Mouse (Mus musculus) urinary bladder, adult 2 months (tissue): ENCODE results near the gene B430306N03Rik. TPM values are rescaled to one million over a fixed set of nuclear protein-coding genes. Genes with fewer than 3 reads are reported as not detected.
"Not testable (repeated sequence)": the region's sequence is repeated elsewhere in the genome, so short reads cannot be mapped to it uniquely, and the experiment has no call there.

Experiments used
- DNase-seq: peaks from one replicate; pipeline ENCODE4 v3.0.0; 2022; ENCODE audit warnings: low spot score
- polyA plus RNA-seq: library from polyadenylated mRNA; depleted of rRNA; stranded (reverse); fragments of >200 nt; gene quantifications from 2 replicates; pipeline ENCODE4 v1.2.3, GENCODE M21; 2012; rRNA removed

The B430306N03Rik gene
- 0.46 and 0.66 TPM in 2 replicates for polyA plus RNA-seq

DNA sequence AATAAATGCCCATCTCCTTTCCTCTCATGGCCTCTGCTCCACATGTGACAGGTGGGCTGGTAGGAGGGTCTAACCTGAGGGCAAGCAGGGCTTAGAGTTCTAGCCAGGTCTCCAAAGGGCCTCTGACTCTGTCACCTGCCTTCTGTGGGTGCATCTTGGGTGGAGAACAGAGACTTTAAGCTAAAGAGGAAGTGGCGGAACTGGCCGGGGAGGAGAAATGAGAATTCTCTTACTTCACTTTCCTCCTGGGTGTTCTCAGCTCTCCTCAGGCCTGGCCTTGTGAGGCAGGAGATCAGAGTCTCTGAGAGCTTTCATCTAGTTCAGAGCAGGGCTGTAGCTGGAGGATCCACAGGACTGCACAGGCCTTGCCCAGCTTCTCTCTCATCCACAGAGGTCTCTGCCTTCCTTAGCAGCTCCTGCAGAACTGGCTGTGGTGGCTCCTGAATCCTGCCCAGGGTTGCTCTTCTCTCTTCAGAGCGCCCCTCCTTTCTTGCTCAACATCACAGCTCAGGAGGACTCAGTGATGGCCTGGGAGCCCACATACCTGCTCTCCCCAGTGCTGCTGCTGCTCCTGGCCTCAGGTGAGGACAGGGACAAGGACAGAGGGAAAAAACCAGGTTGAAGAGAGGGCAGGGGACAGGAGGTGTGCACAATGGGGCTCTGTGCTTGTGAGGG, at the start of gene B430306N03Rik:
TSS of gene B430306N03Rik (plus strand) at position 237 of the 675 bp plus-strand sequence.
- not testable (repeated sequence) for DNase-seq

DNA sequence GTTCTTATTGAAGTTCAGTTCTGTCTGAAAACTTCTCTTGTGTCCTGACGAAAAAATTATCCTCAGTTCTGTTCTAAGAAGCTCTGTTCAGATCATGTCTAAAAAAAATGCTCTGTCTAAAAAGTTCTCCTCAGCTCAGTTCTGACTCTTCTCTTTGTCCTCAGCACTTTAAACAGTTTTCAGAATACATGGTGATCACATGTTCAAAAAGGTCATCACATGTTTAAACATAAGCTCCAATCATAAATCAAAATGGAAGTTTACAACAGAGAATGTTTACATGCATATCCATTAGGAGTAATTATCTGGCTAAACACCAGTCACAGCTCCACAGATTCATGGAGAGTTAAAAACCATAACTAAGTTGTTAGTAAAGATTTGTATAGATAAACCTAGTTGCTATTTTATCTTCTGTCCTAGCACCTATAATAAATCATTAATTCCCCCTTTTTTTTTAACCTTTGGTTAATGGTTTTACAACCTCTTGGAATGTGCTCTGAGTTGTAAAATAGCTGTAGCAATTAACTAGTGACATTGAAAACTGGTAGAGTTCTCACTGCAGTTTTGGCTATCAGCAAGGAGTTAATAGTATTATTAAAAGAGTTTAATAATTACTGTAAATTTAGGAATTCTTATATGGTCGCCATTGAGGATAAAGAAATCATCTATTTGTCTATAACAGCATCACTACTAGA, 49.2 kb upstream of the B430306N03Rik start:
- no peak for DNase-seq

DNA sequence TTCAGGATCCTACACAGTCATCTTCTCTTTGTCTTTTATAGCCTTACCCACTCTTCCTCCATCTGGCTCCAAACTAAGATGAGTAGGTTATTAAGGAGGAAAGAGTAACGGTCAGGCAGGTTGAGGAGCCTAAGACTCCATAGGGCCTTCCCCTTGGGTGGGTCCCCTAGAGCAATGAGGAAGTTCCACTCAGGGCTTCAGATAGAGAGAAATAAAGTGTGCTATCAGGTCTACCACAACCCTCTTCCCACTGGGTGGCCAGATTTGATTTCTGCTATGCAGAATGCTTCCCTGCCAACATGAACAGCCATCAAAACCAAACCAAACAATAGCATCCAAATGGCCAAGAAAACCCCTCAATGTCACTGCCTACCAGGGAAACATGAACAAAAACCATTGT, 48.4 kb upstream of the B430306N03Rik start:
- DNase-seq, result no peak

DNA sequence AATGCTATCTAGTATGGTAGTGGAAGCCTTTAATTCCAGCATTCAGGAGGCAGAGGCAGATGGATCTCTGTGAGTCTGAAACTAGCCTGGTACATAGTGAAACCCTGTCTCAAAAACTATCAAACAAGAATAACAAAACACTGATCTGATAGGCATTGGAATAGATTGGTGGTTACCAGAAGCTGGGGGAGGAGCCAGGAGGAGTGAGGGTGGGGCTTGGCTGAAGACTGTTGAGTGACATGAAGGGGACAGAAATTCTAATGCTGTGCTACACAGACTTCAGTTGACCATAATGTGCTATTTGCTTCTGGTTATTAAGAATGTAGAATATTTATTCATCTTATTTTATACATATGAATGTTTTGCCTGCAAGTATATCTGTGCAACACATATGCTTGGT, 47.7 kb upstream of the B430306N03Rik start:
- no peak for DNase-seq

DNA sequence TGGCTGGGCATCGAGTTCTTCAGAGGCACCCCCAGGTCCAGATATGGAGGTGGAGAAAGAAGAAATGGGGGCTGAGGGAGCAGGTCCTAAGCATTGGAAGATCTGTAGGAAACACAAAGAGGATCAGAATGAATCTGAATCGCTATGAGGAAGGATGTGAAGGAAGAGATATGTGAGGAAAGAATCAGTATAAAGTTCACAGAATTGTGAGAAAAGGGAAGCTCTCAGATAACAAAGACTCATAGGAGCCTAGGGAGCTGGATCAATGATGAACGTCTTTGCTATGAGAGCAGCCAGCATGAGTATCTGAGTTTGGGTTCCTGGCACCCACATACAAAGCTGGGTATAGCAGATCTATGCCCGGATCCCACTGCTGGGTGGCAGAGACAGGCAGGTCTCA, 46.1 kb upstream of the B430306N03Rik start:
- no peak for DNase-seq

DNA sequence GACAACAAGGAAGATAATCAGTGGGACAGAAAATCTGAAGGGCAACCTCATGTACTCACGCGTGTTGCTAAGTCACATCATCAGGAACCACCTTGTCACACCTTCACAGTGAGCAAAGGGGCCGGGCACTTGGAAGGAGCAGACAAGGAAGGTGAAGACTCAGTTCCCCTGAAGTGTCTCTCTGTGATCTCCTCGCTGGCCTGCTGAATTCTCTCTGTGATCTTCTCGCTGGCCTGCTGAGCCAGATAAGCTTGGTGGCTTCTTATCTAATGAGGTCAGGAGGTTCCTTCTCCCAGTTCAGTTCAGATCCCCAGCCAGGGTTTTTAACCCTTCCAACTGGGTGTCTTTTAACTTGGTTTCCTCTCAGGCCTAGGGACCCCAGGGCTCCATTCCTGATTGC, 43.8 kb upstream of the B430306N03Rik start:
- no peak for DNase-seq

DNA sequence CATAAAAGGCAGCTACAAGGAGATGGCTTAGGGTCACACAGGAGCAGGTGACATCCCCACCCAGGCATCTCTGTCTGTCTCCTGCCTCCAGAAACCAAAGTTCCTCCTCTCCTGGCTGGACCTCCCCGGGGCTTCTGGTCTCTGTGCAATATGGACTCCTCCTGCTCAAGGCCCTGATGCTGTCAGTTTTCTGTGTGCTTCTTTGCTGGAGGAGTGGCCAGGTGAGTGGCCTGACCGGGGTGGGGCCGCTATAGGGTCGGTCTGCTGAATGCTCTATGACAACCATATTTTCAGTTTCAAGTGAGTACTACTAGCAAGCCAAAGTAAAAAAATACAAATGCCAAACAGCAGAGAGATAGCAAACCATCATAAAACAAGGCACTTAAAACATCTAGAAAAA, 43.3 kb upstream of the B430306N03Rik start:
- DNase-seq, result no peak

DNA sequence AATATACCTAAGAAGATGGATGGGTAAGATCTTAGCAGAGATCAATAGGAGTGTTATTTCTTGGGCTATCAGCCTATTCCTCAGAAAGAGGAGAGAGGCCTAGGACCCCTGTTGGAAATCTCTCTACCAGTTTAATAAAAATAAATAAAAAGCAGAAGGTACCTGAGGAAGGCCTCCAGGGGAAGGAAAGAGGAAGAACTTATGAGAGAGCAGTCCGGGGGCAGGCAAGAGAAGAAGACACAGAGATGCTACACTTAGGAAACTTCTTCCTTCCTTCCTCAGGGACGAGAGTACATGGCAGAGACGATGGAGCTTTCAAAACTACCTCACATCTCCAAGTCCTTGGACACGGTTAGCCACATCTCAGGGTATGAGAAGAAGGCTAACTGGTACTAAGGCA, 41.8 kb upstream of the B430306N03Rik start:
- DNase-seq, result no peak

DNA sequence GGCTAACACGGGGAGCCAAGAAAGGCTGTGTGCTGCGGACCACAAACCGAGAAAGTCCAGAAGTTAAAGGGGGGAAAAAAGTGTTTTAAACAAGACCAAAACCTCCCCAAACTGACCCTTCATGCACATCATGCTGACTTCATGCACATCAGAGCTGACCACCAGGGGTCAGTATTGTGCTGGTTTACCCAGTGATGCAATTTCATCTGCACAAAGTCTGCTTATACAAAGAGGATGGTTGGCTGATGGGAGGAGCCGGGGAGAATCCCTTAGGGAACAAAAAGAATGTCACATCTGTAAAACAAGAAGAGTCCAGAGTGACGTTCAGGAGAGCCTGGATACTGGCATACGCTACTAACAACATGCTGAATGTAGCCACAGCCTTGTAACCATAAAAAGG, 41.1 kb upstream of the B430306N03Rik start:
- DNase-seq, result peak; percentile 34

DNA sequence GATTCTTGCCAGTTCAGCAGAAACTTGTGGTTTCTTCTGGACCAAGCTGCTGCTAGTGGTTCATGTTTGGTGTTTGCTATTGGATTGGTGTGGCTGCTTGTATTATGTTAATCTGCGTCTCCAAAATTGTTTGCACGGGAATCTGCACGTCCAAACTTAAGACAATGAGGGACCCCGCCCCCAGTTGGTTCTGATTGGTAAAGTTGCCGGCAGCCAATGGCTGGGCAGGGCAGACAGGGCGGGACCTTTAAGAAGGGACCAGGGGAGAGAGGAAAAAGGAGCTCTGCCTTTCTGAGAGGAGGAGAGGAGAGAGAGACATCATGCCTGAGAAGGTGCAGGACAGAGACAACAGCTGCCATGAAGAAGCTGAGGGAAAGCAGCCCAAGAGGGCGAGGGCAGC, 40.2 kb upstream of the B430306N03Rik start:
- DNase-seq, result no peak

DNA sequence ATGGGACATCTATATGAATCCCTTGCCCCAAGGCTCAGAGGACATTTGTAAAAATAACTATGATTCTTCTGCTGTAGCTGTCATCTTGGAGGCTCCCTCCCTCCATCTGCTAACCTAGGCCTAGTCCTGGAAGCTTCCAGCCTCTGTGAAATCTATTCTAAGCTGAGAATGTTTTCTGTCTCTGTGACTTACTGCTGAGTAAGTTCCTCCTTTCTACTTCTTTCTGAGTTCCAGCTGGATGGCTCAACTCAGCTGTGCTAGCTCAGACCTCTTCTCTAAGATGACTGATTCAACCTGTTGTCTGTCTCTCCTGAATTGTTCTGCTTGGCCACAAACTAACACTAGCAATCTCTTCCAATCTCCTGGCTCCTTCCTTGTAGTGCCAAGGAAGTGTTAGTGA, 37.6 kb upstream of the B430306N03Rik start:
- DNase-seq, result no peak

DNA sequence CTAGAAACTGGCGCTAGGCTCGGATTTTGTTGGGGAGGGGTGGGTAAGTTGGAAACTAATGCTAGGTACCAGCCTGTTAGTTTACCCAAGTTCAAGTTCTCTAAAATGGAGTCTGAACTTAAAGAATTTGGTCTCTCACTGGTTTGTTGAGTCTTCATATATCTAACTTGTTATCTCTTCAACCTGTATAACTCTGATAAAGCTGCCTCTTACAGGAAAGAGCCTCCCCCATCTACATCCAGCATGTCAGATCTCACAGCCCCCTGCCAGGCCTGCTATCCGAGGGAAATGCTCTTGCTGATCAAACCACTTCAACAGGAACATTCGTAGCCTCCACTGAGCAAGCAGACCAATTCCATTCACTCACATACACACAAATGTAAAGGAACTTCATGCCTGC, 36.9 kb upstream of the B430306N03Rik start:
- DNase-seq, result no peak

DNA sequence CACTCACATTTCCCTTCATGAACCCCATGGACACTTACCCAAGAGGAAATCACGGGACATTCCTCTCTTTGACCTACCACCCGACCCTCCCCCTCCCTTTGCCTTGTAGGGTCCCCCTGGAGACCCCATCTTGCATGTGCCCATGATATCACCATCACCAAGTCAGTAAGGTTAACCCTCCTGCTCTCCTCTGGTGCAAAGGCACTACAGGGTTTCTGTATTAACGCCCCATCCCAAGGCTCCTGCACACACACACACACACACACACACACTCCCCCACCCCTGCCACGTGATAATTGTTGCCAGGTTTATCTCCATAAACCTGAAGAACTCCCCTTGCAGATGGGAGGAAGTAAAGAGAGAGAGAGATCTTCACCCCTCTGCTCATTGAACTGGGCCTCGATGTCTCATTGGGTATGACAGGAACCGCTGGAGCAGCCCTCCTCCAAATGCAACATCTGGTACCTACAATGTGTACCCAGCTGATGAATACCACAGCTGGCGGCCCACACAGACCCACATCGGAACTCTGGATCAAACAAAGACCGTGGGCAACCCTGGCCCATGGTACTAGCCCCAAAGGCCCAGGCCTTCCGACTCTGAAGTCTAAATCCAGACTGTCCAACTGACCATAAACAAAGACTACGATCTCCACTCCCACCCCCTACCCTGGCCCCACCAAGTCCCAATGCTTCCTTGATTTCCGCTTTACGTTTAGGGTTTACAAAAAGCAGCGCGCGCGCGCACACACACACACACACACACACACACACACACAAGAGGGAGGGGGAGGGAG, 34.8 kb upstream of the B430306N03Rik start:
- DNase-seq, result no peak

DNA sequence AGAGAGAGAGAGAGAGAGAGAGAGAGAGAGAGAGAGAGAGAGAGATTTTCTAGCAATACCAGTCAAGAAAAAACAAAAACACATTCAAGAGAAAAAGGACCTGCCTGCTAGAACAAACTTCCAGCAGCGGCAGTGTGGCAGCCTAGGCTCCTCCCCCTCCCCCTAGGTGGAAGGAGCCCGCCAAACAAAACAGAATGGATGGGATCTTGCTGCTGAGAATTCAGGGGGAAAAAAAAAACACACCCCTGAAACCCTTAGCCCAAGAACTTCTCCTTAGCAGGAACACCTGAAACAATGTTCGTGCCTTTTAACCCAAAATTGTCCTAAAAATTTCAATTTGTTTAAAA, 34.2 kb upstream of the B430306N03Rik start:
- DNase-seq, result no peak

DNA sequence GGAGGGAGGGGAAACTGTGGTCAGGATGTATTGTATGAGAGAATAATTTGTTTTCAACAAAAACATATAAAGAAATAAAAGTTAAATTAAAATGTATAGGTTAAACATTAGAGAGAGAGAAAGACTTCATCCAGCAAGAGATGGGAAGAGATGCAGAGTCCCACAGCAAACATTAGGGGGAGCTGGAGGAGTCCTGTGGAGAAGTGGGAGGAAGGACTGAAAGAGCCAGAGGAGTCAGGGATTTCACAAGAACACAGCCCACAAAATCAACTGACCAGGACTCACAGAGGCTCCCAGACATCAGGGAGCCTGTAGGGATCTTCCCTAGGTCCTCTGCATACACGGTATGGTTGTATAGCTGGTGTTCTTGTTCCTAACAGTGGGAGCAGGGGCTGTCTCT, 29.2 kb upstream of the B430306N03Rik start:
- DNase-seq, result no peak

DNA sequence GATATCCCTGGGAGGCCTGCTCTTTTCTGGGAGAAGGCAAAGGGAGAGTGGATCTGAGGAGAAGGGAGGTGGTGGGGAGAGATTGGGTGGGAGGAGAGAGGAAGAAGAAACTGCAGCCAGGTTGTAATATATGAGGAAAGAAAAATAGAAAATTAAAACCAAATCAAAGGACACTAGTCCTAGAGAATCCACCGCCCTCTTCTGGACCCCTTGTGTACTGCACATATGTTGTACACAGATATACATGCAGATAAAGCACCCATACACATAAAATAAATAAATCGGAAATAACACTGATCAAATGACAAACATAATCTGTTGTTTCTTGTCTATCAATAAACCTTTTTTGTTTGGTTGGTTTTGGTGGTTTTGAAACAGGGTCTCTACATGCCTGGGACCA, 28.7 kb upstream of the B430306N03Rik start:
- DNase-seq, result no peak

DNA sequence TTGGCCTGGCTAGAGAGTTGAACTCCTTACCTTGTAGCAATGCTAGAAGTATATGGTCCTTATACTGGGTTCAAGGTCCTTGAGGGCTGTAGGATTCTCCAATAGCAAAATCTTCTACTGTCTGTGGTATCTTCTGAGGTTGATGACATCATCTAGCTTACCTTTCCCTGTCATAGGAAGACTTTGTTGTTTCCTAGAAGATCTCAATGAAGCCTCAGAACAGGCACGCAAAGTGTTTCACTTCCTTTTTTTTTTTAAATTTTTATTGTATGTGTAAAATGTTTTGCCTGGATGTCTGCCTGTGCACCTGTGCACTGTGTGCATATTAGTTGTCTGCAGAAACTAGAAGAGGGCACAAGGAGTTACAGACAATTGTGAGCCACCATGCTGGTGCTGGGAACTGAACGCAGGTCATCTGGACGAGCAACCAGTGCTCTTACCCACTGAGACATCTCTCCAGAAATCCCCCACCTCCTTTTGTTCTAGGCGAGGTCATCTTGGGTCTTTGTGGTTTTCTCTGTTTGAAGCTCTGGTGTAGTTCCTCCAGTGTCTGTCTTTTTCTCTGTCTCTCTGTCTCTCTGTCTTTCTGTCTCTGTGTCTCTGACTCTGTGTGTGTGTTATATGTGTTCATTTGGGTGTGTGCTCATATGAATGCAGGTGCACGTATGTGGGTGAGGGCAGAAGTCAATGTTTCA, 22.3 kb upstream of the B430306N03Rik start:
- no peak for DNase-seq

DNA sequence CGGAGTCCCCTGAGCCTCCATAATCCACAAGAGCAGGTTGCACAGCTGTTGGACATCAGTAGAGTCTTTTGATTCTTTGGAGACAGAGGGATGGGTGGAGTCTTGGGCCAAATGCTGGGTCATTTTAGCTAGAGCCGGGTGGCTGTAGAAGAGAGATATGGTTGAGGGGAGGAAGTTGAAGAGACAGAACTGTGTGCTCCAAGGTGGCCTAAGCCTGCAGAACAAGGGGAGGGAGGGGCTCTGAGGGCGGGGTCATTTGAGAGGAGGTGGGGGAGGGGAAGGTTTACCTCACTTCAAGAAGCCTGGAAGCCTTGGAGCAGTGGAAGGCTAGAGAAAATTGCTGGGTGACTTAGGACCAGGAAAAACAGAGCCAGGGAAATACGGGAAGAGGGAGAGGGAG, 16.7 kb upstream of the B430306N03Rik start, which contains the start of gene Treml2:
TSS of gene Treml2 (plus strand) at position 296 of the 400 bp plus-strand sequence.
- DNase-seq, result no peak

DNA sequence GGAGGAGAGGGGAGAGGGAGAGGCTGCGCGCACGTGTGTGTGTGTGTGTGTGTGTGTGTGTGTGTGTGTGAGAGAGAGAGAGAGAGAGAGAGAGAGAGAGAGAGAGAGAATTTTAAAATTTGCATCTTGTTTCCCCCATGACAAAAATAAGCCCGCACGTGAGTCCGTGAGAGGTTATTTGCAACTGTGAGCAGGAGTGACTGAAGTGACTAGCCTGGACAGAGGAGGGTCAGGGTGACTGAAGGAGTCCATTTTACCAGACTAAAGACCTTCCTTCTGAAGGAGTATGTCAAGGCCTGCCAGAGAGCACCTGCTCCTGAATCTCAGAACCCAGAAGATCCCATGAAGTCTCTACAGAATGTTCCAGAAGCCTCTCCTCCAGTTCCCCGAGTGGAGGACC, 16.2 kb upstream of the B430306N03Rik start:
- DNase-seq, result no peak

DNA sequence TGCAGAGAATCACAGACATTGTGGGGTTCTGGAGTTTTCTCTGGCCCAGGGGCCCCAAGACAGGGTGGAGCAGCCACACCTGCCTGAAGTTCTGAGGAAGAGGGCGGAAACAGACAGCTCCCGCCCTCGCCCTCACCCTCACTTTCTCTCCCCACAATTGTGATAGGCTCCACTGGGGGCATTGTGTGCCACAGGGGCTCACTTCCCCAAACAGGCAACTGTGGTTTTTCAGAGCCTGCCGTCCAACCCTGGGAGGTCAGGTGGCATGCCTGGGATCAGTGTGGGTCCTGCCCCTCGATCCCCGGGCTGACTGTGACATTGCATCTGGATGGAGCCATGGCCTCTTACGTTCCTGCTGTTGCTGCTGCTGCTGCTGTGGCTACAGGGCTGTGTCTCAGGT, 15.7 kb upstream of the B430306N03Rik start:
- no peak for DNase-seq

DNA sequence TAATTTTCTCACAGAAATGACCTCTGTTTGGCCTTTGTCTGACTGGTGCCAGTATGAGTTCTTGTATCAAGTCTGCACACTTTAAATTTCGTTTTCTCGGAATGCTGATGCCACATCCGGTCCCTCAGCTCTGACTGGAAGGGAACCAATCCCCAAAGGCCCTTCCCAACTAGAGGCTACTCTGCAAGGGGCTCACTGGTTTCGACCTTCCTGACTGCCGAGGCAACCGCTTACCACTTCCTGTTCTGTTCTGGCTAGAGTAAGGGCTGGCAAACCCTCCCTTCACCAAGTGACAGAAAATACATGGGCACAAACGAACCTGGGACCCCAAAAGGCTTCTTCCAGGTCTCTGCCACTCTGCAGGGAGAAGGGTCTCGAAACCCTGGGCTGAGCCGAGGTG, 15.1 kb upstream of the B430306N03Rik start:
- DNase-seq, result no peak

DNA sequence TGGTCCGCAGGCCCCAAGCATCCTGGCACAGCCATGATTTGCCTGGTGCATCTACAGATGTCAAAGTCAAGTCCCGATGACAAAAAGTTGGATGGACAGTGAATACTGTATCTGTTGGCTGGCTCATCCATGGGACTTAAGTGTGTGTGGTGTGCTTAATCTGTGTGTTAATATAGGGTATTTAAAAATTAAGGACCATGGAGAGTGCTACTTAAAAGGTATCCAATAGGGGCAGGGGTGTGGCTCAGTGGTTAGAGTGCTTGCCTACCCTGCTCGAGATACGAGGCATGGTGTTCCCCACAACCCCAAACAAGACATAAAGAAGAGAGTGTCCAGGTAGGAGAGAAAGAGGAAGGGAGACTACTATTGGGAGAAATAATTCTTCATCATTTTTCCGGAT, 14.1 kb upstream of the B430306N03Rik start:
- DNase-seq, result no peak
